Mouse (Mus musculus) limb, embryonic 13.5 days (tissue): ENCODE measurements around the gene Kcnj15. TPM values are rescaled to one million over a fixed set of nuclear protein-coding genes. Genes with fewer than 3 reads are reported as not detected.

Experiments used
- ATAC-seq: fragments of 200-750 bp; cut with Nextera tagmentation; 2 replicates; pipeline ENCODE4 v1.8.0; 2017; ENCODE audit warnings: low read depth, moderate number of reproducible peaks, moderate TSS enrichment; ENCODE audit not compliant: low FRiP score
- H3K27ac ChIP-seq: fragments of 300-500 bp; sonication (generic); 2 replicates; pipeline ENCODE4 v1.5.1; 2015; ENCODE audit warnings: inconsistent platforms, mild to moderate bottlenecking, moderate library complexity
- H3K27me3 ChIP-seq: fragments of 300-500 bp; sonication (generic); 2 replicates; pipeline ENCODE4 v1.6.1; 2015; ENCODE audit warnings: mild to moderate bottlenecking, inconsistent platforms
- H3K36me3 ChIP-seq: fragments of 300-500 bp; sonication (generic); 2 replicates; pipeline ENCODE4 v1.6.1; 2015; ENCODE audit warnings: inconsistent platforms, mild to moderate bottlenecking, moderate library complexity
- H3K4me1 ChIP-seq: fragments of 300-500 bp; sonication (generic); 2 replicates; pipeline ENCODE4 v1.6.1; 2015; ENCODE audit warnings: inconsistent platforms
- H3K4me2 ChIP-seq: fragments of 300-500 bp; sonication (generic); replicated peaks from 2 replicates; pipeline ENCODE4 v1.6.1; 2015; ENCODE audit warnings: inconsistent platforms, mild to moderate bottlenecking, moderate library complexity
- H3K4me3 ChIP-seq: fragments of 300-500 bp; sonication (generic); 2 replicates; pipeline ENCODE4 v1.5.1; 2015; ENCODE audit warnings: moderate library complexity, mild to moderate bottlenecking, inconsistent platforms
- H3K9ac ChIP-seq: fragments of 300-500 bp; sonication (generic); 2 replicates; pipeline ENCODE4 v1.6.1; 2015; ENCODE audit warnings: mild to moderate bottlenecking, inconsistent platforms
- H3K9me3 ChIP-seq: fragments of 300-500 bp; sonication (generic); 2 replicates; pipeline ENCODE4 v1.6.1; 2016; ENCODE audit warnings: inconsistent platforms
- WGBS: fragments of 180-500 bp; shearing (Covaris S2); methylation state at CpG from one replicate; pipeline ENCODE4 v1.1.7; 2015; 5-methylcytosine and 5-hydroxymethylcytosine counted together
- polyA plus RNA-seq: library from polyadenylated mRNA; unstranded; fragments of >200 nt; fragmentation: Nextera tagmentation; extraction: Ambion mirVana; gene quantifications from 2 replicates; pipeline ENCODE4 v1.2.1, GENCODE M21; 2015

Gene Kcnj15
- polyA plus RNA-seq, 1 experiment from 2014 or later: 1.3 TPM

- 71% methylated on average over 7 of the region's 7 CpGs for WGBS
- ATAC-seq: no peak
- H3K4me3 ChIP-seq: no peak overlapping the region
- no peaks in the 10 kb centered on the region for H3K36me3 ChIP-seq
- no peak overlapping the region for H3K27ac ChIP-seq
- H3K27me3 ChIP-seq: no peaks in the 10 kb centered on the region
- peaks cover 3% of the 10 kb centered on the region; the same call in 1 of the 2 replicates for H3K4me1 ChIP-seq
- no peak overlapping the region for H3K9ac ChIP-seq
- H3K4me2 ChIP-seq: no peak overlapping the region
- no peaks in the 10 kb centered on the region for H3K9me3 ChIP-seq
These were observed 32.1 kb upstream of the Kcnj15 start for GRCm38 (mm10) chr16:95225285-95225684.

DNA sequence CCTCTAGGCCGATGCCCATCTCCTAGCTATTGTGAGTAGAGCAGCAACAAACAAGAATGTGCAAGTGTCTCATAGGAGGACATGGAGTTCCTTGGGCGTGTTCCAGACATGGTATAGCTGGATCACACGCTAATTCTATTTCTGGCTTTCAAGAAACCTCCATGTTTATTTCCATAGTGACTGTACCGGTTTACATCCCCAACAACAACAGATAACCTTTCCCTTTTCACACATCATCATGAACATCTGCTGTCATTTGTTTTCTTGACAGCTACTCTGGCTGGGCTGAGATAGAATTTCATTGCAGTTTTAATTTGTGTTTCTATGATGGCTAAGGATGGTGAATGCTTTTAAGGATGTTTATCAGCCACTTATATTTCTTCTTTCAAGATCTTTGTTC lies 25.6 kb upstream of the Kcnj15 start:
- no peaks in the 10 kb centered on the region for H3K4me1 ChIP-seq
- WGBS: 77% methylated on average over 4 of the region's 4 CpGs
- no peaks in the 10 kb centered on the region; the same call in 1 of the 2 replicates for H3K9me3 ChIP-seq
- no peaks in the 10 kb centered on the region for H3K36me3 ChIP-seq
- no peak overlapping the region for H3K9ac ChIP-seq
- no peak overlapping the region for H3K4me3 ChIP-seq
- no peak overlapping the region for H3K4me2 ChIP-seq
- H3K27ac ChIP-seq: no peak overlapping the region
- no peaks in the 10 kb centered on the region for H3K27me3 ChIP-seq
- ATAC-seq: no peak

- no peak overlapping the region for H3K27ac ChIP-seq
- WGBS: 80% methylated on average over 2 of the region's 2 CpGs
- no peak for ATAC-seq
- peaks cover 4% of the 10 kb centered on the region; the same call in 1 of the 2 replicates for H3K4me1 ChIP-seq
- no peak overlapping the region for H3K9ac ChIP-seq
- no peaks in the 10 kb centered on the region; the same call in 1 of the 2 replicates for H3K9me3 ChIP-seq
- no peaks in the 10 kb centered on the region for H3K36me3 ChIP-seq
- no peak overlapping the region for H3K4me3 ChIP-seq
- no peak overlapping the region for H3K4me2 ChIP-seq
- no peaks in the 10 kb centered on the region for H3K27me3 ChIP-seq
These were observed 22.3 kb upstream of the Kcnj15 start for GRCm38 (mm10) chr16:95234891-95235548.

- Histone ChIP-seq H3K27ac (no peak overlapping the region; the same call in 1 of the 2 replicates), H3K27me3 (no peaks in the 10 kb centered on the region), H3K4me2 (no peak overlapping the region), H3K4me1 (peaks cover 9% of the 10 kb centered on the region; the same call in 1 of the 2 replicates), H3K36me3 (no peaks in the 10 kb centered on the region), H3K9ac (no peak overlapping the region), H3K4me3 (no peak overlapping the region), H3K9me3 (no peaks in the 10 kb centered on the region; the same call in 1 of the 2 replicates)
- WGBS: 67% methylated on average over 7 of the region's 7 CpGs
- ATAC-seq: no peak
These were observed 18.0 kb upstream of the Kcnj15 start for GRCm38 (mm10) chr16:95239209-95239925.

DNA sequence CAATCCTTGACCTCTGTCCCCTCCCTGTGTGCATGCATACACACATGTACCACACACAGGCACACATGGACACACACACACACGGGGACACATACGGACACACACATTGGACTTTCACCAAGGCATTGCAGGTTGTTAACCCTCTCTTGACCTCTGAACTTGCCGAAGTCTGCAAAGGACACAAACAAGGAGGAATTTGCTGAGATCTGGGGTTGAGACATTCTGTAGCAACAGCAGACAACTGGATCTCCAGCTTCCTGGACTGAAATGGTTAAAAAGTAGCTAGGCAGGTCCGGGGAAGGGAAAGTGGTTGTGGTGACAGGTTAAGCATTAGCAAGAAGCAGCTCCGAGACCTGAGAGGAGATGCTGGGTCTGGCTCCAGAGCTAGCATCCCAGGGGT lies 16.7 kb upstream of the Kcnj15 start:
- Histone ChIP-seq H3K4me1 (peaks cover 9% of the 10 kb centered on the region; the same call in 1 of the 2 replicates), H3K27me3 (no peaks in the 10 kb centered on the region), H3K9me3 (no peaks in the 10 kb centered on the region; the same call in 1 of the 2 replicates), H3K36me3 (no peaks in the 10 kb centered on the region), H3K9ac (no peak overlapping the region), H3K27ac (no peak overlapping the region), H3K4me2 (no peak overlapping the region), H3K4me3 (no peak overlapping the region)
- WGBS: 53% methylated on average over 5 of the region's 5 CpGs
- ATAC-seq: no peak

DNA sequence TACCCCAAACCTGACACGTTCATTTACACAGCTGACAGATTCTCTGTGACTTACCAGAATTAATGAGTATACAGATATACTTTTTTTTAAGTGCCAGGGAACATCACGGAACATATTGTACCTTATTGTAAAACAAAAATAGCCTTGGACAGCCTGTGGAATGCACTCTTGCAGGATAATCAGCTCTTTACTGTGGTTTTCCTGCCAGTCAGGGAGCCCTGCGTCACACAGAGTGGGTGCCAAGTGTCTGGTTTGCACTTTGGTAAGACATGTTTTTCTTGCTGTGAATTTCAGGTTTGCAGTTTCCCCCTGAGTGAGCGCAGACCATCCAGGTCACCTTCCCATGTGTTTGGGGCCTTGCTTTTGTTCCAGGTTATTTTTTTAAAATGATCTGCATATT lies 15.8 kb upstream of the Kcnj15 start:
- H3K4me2 ChIP-seq: no peak overlapping the region
- H3K27me3 ChIP-seq: no peaks in the 10 kb centered on the region
- H3K4me3 ChIP-seq: no peak overlapping the region
- H3K27ac ChIP-seq: no peak overlapping the region
- WGBS: 65% methylated on average over 4 of the region's 4 CpGs
- H3K9me3 ChIP-seq: no peaks in the 10 kb centered on the region
- peaks cover 9% of the 10 kb centered on the region; the same call in 1 of the 2 replicates for H3K4me1 ChIP-seq
- H3K9ac ChIP-seq: no peak overlapping the region
- no peak for ATAC-seq
- H3K36me3 ChIP-seq: no peaks in the 10 kb centered on the region

GRCm38 (mm10) chr16:95242114-95242513 lies 15.2 kb upstream of the Kcnj15 start:
- Histone ChIP-seq H3K9me3 (no peaks in the 10 kb centered on the region), H3K9ac (no peak overlapping the region), H3K4me1 (peaks cover 9% of the 10 kb centered on the region; the same call in 1 of the 2 replicates), H3K4me2 (no peak overlapping the region), H3K36me3 (no peaks in the 10 kb centered on the region), H3K27ac (no peak overlapping the region), H3K4me3 (no peak overlapping the region), H3K27me3 (no peaks in the 10 kb centered on the region)
- no peak for ATAC-seq
- 89% methylated on average over 4 of the region's 4 CpGs for WGBS

GRCm38 (mm10) chr16:95243401-95243800 lies 14.0 kb upstream of the Kcnj15 start:
- Histone ChIP-seq H3K4me1 (peaks cover 9% of the 10 kb centered on the region; the same call in 1 of the 2 replicates), H3K4me2 (no peak overlapping the region), H3K9me3 (no peaks in the 10 kb centered on the region), H3K27ac (no peak overlapping the region), H3K4me3 (no peak overlapping the region), H3K27me3 (no peaks in the 10 kb centered on the region), H3K36me3 (no peaks in the 10 kb centered on the region), H3K9ac (no peak overlapping the region)
- WGBS: 82% methylated on average over 1 of the region's 1 CpGs
- ATAC-seq: no peak

GRCm38 (mm10) chr16:95244626-95245303 lies 12.6 kb upstream of the Kcnj15 start:
- H3K36me3 ChIP-seq: no peaks in the 10 kb centered on the region
- H3K27ac ChIP-seq: no peak overlapping the region
- no peak for ATAC-seq
- H3K9ac ChIP-seq: no peak overlapping the region
- H3K4me2 ChIP-seq: no peak overlapping the region
- H3K27me3 ChIP-seq: no peaks in the 10 kb centered on the region
- H3K4me1 ChIP-seq: peaks cover 5% of the 10 kb centered on the region; the same call in 1 of the 2 replicates
- H3K9me3 ChIP-seq: no peaks in the 10 kb centered on the region
- H3K4me3 ChIP-seq: no peak overlapping the region
- WGBS: 84% methylated on average over 12 of the region's 12 CpGs

DNA sequence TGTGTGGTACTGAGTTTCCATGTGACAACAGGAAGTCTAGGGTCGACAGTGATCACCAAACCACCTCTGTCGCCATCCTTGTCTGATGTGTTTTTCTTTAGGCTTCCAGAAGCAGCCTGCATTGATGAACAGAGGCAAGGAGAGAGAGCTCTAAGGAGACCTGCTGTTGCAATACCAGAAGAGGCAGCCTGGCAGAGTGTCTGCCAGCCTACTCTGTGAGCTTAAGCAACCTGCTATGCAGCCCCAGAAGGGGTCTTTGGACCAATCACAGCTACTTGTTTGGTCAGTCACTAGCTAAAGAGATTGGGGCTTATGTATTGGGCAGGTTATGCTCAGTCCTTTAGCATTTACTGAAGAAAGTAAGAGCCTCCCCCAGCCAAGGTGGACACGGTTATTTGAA lies 11.9 kb upstream of the Kcnj15 start:
- H3K27ac ChIP-seq: no peak overlapping the region
- WGBS: 79% methylated on average over 3 of the region's 3 CpGs
- H3K9me3 ChIP-seq: no peaks in the 10 kb centered on the region
- no peak for ATAC-seq
- H3K4me2 ChIP-seq: no peak overlapping the region
- no peaks in the 10 kb centered on the region for H3K36me3 ChIP-seq
- H3K9ac ChIP-seq: no peak overlapping the region
- no peaks in the 10 kb centered on the region for H3K27me3 ChIP-seq
- peaks cover 5% of the 10 kb centered on the region; the same call in 1 of the 2 replicates for H3K4me1 ChIP-seq
- H3K4me3 ChIP-seq: no peak overlapping the region

- no peak for ATAC-seq
- no peaks in the 10 kb centered on the region for H3K27me3 ChIP-seq
- no peaks in the 10 kb centered on the region for H3K36me3 ChIP-seq
- H3K4me3 ChIP-seq: no peak overlapping the region
- no peaks in the 10 kb centered on the region for H3K4me1 ChIP-seq
- H3K27ac ChIP-seq: no peak overlapping the region
- H3K4me2 ChIP-seq: no peak overlapping the region
- H3K9me3 ChIP-seq: no peaks in the 10 kb centered on the region
- 72% methylated on average over 5 of the region's 5 CpGs for WGBS
- no peak overlapping the region for H3K9ac ChIP-seq
These were observed 8.7 kb upstream of the Kcnj15 start for GRCm38 (mm10) chr16:95248646-95249045.

DNA sequence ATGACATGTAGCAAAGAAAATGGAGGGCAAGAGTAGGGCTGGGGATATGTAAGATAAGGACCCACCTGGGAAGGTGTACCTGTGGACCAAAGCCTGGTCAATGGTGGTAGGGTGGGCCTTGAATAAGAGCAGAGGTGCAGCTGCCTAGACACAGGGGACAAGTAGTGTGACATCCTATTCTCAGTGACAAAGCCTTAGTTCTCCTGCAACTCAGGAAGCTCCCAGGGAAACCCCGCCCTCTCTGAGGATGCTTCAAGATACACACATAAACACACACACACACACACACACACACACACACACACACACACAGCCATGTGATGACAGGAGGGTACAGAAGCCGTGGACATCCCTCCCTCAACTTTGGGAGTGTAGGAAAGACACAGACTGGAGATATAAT lies 710 bp upstream of the Kcnj15 start:
- 77% methylated on average over 2 of the region's 2 CpGs for WGBS
- Histone ChIP-seq H3K4me2 (no peak overlapping the region), H3K9ac (no peak overlapping the region), H3K4me3 (no peak overlapping the region), H3K4me1 (peaks cover 34% of the 10 kb centered on the region), H3K36me3 (no peaks in the 10 kb centered on the region), H3K9me3 (no peaks in the 10 kb centered on the region), H3K27me3 (peaks cover 13% of the 10 kb centered on the region; the same call in 1 of the 2 replicates), H3K27ac (no peak overlapping the region)
- no peak for ATAC-seq
